Mouse (Mus musculus) myocyte (in vitro differentiated cells): ENCODE results near the gene Ndufb10. TPM values are rescaled to one million over a fixed set of nuclear protein-coding genes. Genes with fewer than 3 reads are reported as not detected.
"Not testable (repeated sequence)": the region's sequence is repeated elsewhere in the genome, so short reads cannot be mapped to it uniquely, and the experiment has no call there.

Experiments
- H3K27me3 ChIP-seq: one replicate; pipeline ENCODE4 v1.6.1; 2011; ENCODE audit not compliant: control insufficient read depth, insufficient read depth, insufficient read length
- H3K36me3 ChIP-seq: one replicate; pipeline ENCODE4 v1.6.1; 2011; ENCODE audit not compliant: control insufficient read depth, insufficient read depth
- H3K4me2 ChIP-seq: one replicate; pipeline ENCODE4 v1.6.1; 2011; ENCODE audit warnings: low read depth, control low read depth
- H3K4me3 ChIP-seq: one replicate; pipeline ENCODE4 v1.5.1; 2011; ENCODE audit warnings: mild to moderate bottlenecking, control low read depth, moderate library complexity
- H3K79me2 ChIP-seq: one replicate; pipeline ENCODE4 v1.6.1; 2011; ENCODE audit not compliant: control insufficient read depth, insufficient read depth
- H3ac ChIP-seq: one replicate; pipeline ENCODE4 v1.6.1; 2011; ENCODE audit not compliant: control insufficient read depth, insufficient read length
- CEBPB ChIP-seq: IDR thresholded peaks from 2 replicates; pipeline ENCODE4 v1.6.1; 2011; ENCODE audit warnings: mild to moderate bottlenecking, moderate library complexity; ENCODE audit not compliant: poor library complexity, insufficient read depth, severe bottlenecking
- E2F4 ChIP-seq: IDR thresholded peaks from one replicate; pipeline ENCODE4 v1.6.1; 2011; ENCODE audit warnings: mild to moderate bottlenecking, control low read depth, moderate library complexity; ENCODE audit not compliant: insufficient read depth
- MAX ChIP-seq: IDR thresholded peaks from one replicate; pipeline ENCODE4 v1.6.1; 2011; ENCODE audit warnings: low read depth, mild to moderate bottlenecking, control low read depth
- MYOD1 ChIP-seq, 3 experiments: IDR thresholded peaks; one replicate each; pipeline ENCODE4 v1.6.1; 2011; ENCODE audit warnings: control low read depth in 2 of 3, low read depth in 2 of 3, mild to moderate bottlenecking in 2 of 3, moderate library complexity in 1 of 3; ENCODE audit not compliant: insufficient read length in 2 of 3, control insufficient read depth in 1 of 3
- MYOG ChIP-seq, 3 experiments: IDR thresholded peaks; one replicate each; pipeline ENCODE4 v1.6.1; 2011; ENCODE audit warnings: control low read depth in 2 of 3, low read depth in 2 of 3, mild to moderate bottlenecking in 2 of 3; ENCODE audit not compliant: insufficient read length in 2 of 3, control insufficient read depth in 1 of 3, insufficient read depth in 1 of 3
- POLR2A ChIP-seq: IDR thresholded peaks from one replicate; pipeline ENCODE4 v1.6.1; 2011; ENCODE audit warnings: low read depth, mild to moderate bottlenecking, control low read depth, moderate library complexity; ENCODE audit not compliant: insufficient read length
- POLR2AphosphoS2 ChIP-seq: IDR thresholded peaks from one replicate; pipeline ENCODE4 v1.6.1; 2011; ENCODE audit warnings: low read depth, control low read depth; ENCODE audit not compliant: insufficient read length
- REST ChIP-seq: IDR thresholded peaks from one replicate; pipeline ENCODE4 v1.6.1; 2011; ENCODE audit warnings: mild to moderate bottlenecking, control low read depth, moderate library complexity; ENCODE audit not compliant: insufficient read depth, insufficient read length
- SRF ChIP-seq: IDR thresholded peaks from one replicate; pipeline ENCODE4 v1.6.1; 2011; ENCODE audit warnings: low read depth; ENCODE audit not compliant: control insufficient read depth, insufficient read length
- TCF12 ChIP-seq: IDR thresholded peaks from one replicate; pipeline ENCODE4 v1.6.1; 2011; ENCODE audit warnings: mild to moderate bottlenecking, control low read depth; ENCODE audit not compliant: poor library complexity, insufficient read depth, severe bottlenecking
- TCF3 ChIP-seq: IDR thresholded peaks from one replicate; pipeline ENCODE4 v1.6.1; 2011; ENCODE audit warnings: low read depth, control low read depth; ENCODE audit not compliant: insufficient read length
- USF1 ChIP-seq: IDR thresholded peaks from one replicate; pipeline ENCODE4 v1.6.1; 2011; ENCODE audit warnings: low read depth, mild to moderate bottlenecking, control low read depth, moderate library complexity
- polyA plus RNA-seq: library from polyadenylated mRNA; unstranded; fragments of >200 nt; fragmentation: generic; extraction: Trizol; gene quantifications from one replicate; pipeline ENCODE4 v1.2.1, GENCODE M21; 2012; ENCODE audit warnings: missing spikeins

The Ndufb10 gene
- polyA plus RNA-seq, 1 experiment: 547 TPM

- Histone ChIP-seq H3K4me2 (peak overlapping the region; percentile 95), H3K79me2 (peaks cover 40% of the 10 kb centered on the region), H3K4me3 (peak overlapping the region; percentile 77), H3ac (no peak overlapping the region), H3K36me3 (peaks cover 11% of the 10 kb centered on the region), H3K27me3 (no peaks in the 10 kb centered on the region)
- no peak for TF ChIP-seq MYOG (IDR thresholded peaks at IDR 0.05; ENCODE audit: control insufficient read depth in 1 of 3, insufficient read depth in 1 of 3, insufficient read length in 2 of 3, low read depth in 2 of 3)
- no peak for TF ChIP-seq E2F4
- TF ChIP-seq TCF3: no peak
- TF ChIP-seq SRF: no peak
- no peak for TF ChIP-seq MAX
- no peak for TF ChIP-seq TCF12
- no peak for TF ChIP-seq USF1
- peak; percentile 46 for TF ChIP-seq POLR2A
- no peak for TF ChIP-seq REST
- peak; percentile 77 for TF ChIP-seq POLR2AphosphoS2
- TF ChIP-seq MYOD1 (IDR thresholded peaks at IDR 0.05; ENCODE audit: control insufficient read depth in 1 of 3, insufficient read length in 2 of 3, low read depth in 2 of 3): no peak
- no peak for TF ChIP-seq CEBPB
Measured at GRCm38 (mm10) chr17:24722220-24722924, 1.9 kb downstream of the Ndufb10 start.

GRCm38 (mm10) chr17:24721383-24721955 lies 2.8 kb downstream of the Ndufb10 start:
- H3K79me2 ChIP-seq: peaks cover 40% of the 10 kb centered on the region

DNA sequence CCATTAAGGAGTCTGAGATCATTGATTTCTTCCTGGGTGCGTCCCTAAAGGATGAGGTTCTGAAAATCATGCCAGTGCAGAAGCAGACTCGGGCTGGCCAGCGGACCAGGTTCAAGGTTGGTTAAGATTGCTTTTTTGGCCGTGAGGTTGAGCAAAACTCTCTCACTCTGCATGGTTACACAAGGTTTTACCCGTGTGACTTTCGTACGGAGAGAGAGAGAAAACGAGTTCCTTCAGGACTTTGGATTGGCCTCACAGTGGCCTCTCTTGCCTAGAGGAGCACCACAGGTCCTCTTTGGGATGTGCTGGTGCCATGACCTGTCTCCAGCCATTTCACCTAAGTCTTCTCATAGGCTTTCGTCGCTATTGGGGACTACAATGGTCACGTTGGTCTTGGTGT lies 3.7 kb downstream of the Ndufb10 start:
- not testable (repeated sequence) for H3K27me3 ChIP-seq
- peaks cover 11% of the 10 kb centered on the region for H3K36me3 ChIP-seq
- H3K79me2 ChIP-seq: peaks cover 40% of the 10 kb centered on the region
- peak overlapping the region; percentile 63 for H3ac ChIP-seq
- peak overlapping the region; percentile 77 for H3K4me3 ChIP-seq
- peak overlapping the region; percentile 81 for H3K4me2 ChIP-seq

More at GRCm38 (mm10) chr17:24721383-24721955, 2.8 kb downstream of the Ndufb10 start:
- H3K4me3 ChIP-seq: peak overlapping the region; percentile 77
- H3K36me3 ChIP-seq: peaks cover 11% of the 10 kb centered on the region
- H3ac ChIP-seq: peak overlapping the region; percentile 63
- peak overlapping the region; percentile 95 for H3K4me2 ChIP-seq
- H3K27me3 ChIP-seq: not testable (repeated sequence)

DNA sequence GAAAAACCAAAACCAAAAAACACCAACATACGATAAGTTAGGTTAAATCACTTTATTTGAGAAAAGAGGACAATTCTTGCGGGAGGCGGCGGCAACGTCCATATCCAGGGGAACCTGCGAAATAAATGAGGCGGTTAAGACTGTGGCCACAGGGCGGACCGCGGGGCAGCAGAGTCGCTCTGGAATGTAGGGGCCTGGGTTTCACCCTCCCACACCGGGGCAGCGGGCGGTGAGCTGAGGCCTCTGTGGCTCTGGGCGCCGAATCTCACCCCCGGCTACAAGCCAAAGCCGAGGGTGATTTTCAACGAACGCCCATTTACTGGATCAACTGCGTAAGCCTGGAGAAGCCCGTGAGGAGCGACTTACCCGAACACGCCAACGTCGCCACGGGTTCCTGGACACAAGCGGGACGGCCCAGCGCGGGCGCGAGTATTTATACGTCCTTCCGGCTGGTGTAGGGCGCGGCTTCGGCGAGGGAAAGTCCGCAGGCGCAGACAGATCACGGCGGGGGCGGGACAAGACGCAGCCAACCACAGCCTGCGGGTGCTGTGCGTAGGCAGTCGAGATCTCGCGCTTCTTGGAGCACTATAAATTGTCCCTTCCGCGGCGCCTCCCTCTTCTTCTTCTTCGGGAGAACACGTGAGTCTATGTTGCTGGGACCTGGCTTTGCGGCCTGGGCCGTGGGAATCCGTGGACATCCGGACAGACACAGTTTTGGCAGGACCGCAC lies 4.6 kb downstream of the Ndufb10 start:
- H3K79me2 ChIP-seq: peaks cover 40% of the 10 kb centered on the region
- peak overlapping the region; percentile 77 for H3K4me3 ChIP-seq
- H3K36me3 ChIP-seq: peaks cover 11% of the 10 kb centered on the region
- peak overlapping the region; percentile 63 for H3ac ChIP-seq
- peak overlapping the region; percentile 79 for H3K4me2 ChIP-seq
- no peaks in the 10 kb centered on the region for H3K27me3 ChIP-seq
- TF ChIP-seq TCF3 (no peak), USF1 (peak; percentile 30), POLR2AphosphoS2 (peak; percentile 93), E2F4 (no peak), MAX (peak; percentile 51), POLR2A (peak; percentile 94)

DNA sequence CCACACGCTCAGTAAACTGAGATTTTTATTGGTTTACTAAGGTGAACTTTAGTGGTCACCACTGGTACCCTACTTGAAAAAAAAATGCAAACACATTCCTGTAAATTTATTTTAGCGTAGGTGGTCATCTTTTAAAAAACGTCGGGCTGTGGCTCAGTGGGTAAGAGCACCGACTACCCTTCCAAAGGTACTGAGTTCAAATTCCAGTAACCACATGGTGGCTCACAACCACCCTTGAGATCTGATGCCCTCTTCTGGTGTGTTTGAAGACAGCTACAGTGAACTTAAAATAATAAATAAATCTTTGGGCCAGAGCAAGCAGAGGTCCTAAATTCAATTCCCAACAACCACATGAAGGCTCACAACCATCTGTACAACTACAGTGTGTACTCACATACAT lies 5.3 kb downstream of the Ndufb10 start:
- H3ac ChIP-seq: peak overlapping the region; percentile 63
- peak overlapping the region; percentile 77 for H3K4me3 ChIP-seq
- peak overlapping the region; percentile 79 for H3K4me2 ChIP-seq
- peaks cover 11% of the 10 kb centered on the region for H3K36me3 ChIP-seq
- peaks cover 39% of the 10 kb centered on the region for H3K79me2 ChIP-seq
- H3K27me3 ChIP-seq: not testable (repeated sequence)

GRCm38 (mm10) chr17:24717943-24718342 lies 6.3 kb downstream of the Ndufb10 start, which contains the start of the genes Rnf151 and Rps2:
TSS of gene Rnf151 (minus strand) at chr17:24718063.
TSS of gene Rps2 (plus strand) at chr17:24718116.
- peaks cover 11% of the 10 kb centered on the region for H3K36me3 ChIP-seq
- H3K4me3 ChIP-seq: peak within 1 kb of the TSS; percentile 77
- peak within 1 kb of the TSS; percentile 79 for H3K4me2 ChIP-seq
- no peak within 1 kb of the TSS for H3ac ChIP-seq
- H3K79me2 ChIP-seq: peaks cover 29% of the 10 kb centered on the region
- no peaks in the 10 kb centered on the region for H3K27me3 ChIP-seq
- TF ChIP-seq E2F4: no peak
- no peak for TF ChIP-seq POLR2A
- peak; percentile 57 for TF ChIP-seq POLR2AphosphoS2
